Mouse (Mus musculus) megakaryocyte-erythroid progenitor cell, adult 5 weeks (primary cell): ENCODE measurements around the gene Muc5ac. TPM values are rescaled to one million over a fixed set of nuclear protein-coding genes. Genes with fewer than 3 reads are reported as not detected.

ENCODE experiments used
- polyA plus RNA-seq: library from polyadenylated mRNA; stranded (reverse); fragments of >175 nt; gene quantifications from 2 replicates; pipeline ENCODE4 v1.2.3, GENCODE M21; 2012

The Muc5ac gene
- not detected in 2 replicates for polyA plus RNA-seq

DNA sequence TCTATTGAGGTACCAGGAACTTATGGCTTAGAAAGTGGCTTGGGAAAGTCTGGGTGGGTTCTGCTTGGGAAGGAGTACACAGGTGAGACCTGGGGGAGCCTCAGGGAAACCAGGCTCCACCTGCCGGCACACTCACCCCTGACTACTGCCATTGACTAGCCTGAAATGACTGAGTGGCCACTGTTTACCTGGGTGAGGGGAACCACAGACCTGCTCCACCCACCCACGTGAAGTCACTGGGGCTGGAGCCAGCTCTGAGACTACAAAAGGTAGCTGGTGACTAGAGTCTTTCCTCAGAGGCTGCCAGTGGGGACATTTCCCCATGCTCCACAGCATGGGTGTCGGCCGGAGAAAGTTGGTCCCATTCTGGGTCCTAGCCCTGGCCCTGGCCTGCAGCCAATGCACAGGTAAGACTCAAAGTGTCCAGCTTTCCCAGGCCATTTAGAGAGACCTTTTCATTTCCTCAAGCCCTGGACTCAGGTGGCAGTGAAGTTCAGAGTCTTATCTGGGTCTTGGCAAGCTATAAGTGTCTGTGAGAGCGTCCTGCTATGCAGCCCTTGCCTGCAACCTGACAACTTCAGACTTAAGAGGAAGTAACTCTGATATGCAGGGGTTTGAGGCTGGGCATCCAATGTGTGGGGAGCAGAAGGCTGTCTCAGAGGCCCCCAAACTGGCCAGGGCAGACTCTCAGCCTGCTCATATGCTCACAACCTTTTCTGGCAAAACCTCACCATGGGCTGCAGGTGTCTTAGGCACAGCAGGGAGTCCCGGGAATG, at the start of gene Muc5ac:
Muc5ac (plus strand) TSS at position 296 of the 776 bp plus-strand sequence.

DNA sequence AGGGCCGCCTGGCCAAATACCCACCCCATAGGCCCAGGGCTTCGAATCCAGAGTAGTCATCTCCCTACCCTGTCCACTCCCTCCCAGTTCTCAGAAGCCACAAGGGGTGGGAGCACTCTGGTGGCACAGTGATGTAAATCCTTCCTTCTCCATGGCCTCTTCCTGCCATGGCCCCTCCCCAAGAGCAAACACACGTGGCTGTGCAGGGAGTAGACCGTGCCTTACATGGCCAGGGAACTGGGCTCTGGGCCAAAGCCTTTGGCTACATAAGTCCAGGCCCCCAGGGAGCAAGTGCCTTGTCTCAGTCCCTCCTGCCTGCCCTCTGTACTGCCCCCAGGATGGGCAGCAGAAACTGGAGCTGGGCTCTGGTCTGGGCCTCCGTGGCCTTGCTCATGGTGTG, 50.0 kb downstream of the Muc5ac start, which contains the start of gene Muc5b:
Muc5b (plus strand) TSS at position 292 of the 400 bp plus-strand sequence.

Other genes with a start within 250 kb of the Muc5ac start
- gene Chid1, start 249.1 kb upstream of the Muc5ac start, polyA plus RNA-seq, result 17.8 and 29.0 TPM in 2 replicates
- gene Ap2a2, start 226.8 kb upstream of the Muc5ac start, polyA plus RNA-seq, result 25.0 and 25.3 TPM in 2 replicates
- gene Muc6, start 133.7 kb upstream of the Muc5ac start, polyA plus RNA-seq, result 0.06 and 0.26 TPM in 2 replicates
- 0.10 TPM in 1 of 2 replicates, not detected in the other for gene Muc2, start 98.6 kb upstream of the Muc5ac start, polyA plus RNA-seq
- gene Muc5b, start 50.1 kb downstream of the Muc5ac start, polyA plus RNA-seq, result 0.01 and 0.02 TPM in 2 replicates
- gene Tollip, start 129.5 kb downstream of the Muc5ac start, polyA plus RNA-seq, result 58.7 and 65.6 TPM in 2 replicates
- not detected in 2 replicates for gene Brsk2, start 160.8 kb downstream of the Muc5ac start, polyA plus RNA-seq